Mouse (Mus musculus) heart, adult 2 months (tissue): ENCODE measurements at regions not wholly inside any gene's neighbourhood (a gene's known extent, or its start where the extent isn't known, plus 50 kb on each side); places are given as distances from the start of the nearest gene placed in this dataset.

Experiments used
- CTCF ChIP-seq: fragments of 200-600 bp; IDR thresholded peaks from 2 replicates; pipeline ENCODE4 v1.8.1; 2022; ENCODE audit warnings: antibody characterized with exemption, mild to moderate bottlenecking, moderate library complexity
- POLR2A ChIP-seq: fragments of 200-500 bp; IDR thresholded peaks from 2 replicates; pipeline ENCODE4 v1.6.1; 2011; ENCODE audit warnings: mild to moderate bottlenecking, low read depth, low read length, control low read depth; ENCODE audit not compliant: insufficient read depth

- no peak for TF ChIP-seq POLR2A
- no peak for TF ChIP-seq CTCF
Measured at GRCm38 (mm10) chr7:71119987-71120386, 231.3 kb downstream of the Gm10295 start.
